Mouse (Mus musculus): ENCODE results near the gene Nrd1.

Nrd1 gene

DNA sequence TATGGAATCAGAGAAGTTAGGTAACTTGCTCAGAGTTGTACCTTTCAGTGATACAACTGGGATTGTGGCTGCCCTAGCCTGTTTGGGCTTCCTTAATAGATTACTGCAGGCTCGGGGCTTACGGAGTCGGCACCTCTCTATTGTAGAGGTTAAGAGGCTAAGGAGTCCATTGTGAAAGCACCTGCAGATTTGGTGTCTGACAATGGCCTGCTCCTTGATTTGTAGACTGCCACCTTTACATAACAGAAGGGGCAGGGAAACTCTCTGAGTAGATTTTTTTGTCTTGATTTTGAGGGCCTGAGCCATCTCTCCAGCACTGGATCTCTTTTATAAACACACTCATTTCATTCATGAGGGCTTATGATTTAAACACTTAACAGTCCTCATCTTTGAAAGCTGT lies 26.1 kb downstream of the Nrd1 start:
- DNase-seq (ENCODE audit: low spot score): no peak

DNA sequence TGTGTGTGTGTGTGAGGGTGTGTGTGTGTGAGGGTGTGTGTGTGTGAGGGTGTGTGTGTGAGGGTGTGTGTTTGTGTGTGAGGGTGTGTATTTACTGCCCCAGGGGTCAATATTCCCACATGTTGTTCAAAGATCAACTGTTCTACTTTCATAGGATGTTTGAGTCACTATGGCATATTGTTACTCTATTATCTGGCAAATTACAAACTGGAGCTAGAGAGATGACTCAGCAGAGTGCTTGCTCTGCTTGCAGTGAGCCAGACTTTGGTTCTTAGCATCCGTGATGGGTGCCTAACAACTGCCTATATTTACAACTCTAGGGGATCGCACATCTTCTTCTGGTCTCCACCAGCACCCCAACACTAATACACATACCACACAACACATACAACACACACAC lies 29.4 kb downstream of the Nrd1 start:
- no peak for DNase-seq (ENCODE audit: low spot score)

DNA sequence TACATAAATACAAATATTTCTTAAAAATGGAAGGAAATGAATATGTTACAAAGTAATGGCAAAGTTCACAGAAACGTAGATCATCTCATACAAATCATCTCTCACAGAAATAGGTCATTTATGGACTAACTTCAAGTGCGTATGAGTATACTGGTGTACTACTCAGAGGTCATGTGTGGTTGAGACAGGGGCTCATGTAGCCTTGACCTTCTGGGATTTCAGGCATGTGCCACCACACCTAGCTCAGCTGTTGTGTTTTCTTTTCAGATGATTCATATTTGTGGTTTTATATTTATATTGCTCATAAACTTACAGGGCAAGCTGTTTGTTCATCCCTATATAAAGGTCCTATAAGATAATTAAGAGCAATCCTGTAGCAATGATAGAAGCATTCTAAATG lies 29.8 kb downstream of the Nrd1 start:
- no peak for DNase-seq (ENCODE audit: low spot score)

DNA sequence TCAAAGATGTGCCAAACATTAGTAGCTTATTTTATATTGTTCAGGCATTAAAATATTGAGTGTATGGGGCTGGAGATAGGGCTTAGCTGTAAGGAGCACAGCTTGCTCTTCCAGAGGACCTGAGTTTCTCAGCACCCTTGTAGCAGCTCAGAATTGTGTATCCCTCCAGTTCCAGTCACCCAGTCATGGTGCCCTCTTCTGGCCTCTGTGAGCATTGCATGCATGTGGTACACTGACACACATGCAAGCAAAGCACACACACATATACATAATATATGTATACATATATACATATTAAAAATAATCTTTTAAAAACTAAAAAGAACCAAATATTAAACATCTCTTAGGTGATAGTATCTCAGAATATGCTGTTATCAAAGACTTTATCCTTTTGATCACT lies 35.9 kb downstream of the Nrd1 start:
- peak; percentile 42 for DNase-seq (ENCODE audit: low spot score)

DNA sequence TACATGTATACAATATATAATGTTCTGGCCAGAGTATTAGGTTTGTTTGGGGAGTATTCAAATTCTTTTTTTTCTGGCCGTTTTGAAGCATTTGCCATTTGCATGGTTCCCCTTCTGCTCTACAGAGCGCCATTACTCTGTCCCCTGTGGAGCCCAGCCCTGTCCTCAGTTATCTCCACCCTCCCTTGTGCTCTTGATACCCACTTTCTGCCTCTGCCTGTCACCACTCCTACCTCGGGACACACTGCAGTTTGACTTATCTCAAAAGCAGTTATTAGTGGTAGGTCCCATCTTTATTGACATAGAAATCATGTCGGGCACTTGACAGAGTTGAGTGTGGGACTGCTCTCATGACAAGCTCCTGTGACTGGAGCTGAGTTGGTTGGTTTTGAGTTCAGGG lies 42.3 kb downstream of the Nrd1 start:
- DNase-seq (ENCODE audit: low spot score): no peak

DNA sequence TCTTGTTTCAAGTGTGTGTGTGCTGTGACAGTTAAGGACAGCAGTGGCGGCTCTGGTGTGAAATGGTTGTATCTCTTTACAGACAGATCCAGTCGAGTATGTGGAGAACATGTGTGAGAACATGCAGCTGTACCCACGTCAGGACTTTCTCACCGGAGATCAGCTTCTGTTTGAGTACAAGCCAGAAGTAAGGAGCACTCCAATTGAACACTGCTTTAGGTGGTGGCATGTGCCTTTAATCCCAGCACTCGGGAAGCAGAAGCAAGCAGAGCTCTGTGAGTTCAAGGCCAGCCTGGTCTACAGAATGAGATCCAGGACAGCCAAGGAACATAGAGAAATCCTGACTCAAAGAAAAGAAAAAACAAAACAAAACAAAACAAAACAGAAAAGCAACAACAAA lies 42.8 kb downstream of the Nrd1 start:
- DNase-seq (ENCODE audit: low spot score): no peak

DNA sequence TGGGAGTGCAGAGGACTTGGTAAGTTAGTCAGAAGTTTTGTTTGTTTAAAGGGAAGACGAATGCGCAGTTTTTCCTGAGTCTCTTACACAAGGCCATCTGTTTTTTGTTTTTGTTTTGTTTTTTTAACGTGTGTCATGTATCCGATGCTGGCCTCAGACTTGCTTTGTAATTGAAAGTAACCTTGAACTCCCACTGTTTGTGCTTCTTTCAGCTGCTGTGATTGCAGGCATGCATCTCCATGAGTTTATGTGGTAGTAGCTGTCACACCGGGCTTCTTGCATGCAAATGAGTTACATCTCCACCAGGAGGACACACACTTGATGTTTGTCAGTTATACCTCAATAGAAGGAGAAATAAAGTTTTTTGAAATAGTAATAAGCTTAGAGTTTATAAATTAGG lies 43.3 kb downstream of the Nrd1 start:
- DNase-seq (ENCODE audit: low spot score): no peak

DNA sequence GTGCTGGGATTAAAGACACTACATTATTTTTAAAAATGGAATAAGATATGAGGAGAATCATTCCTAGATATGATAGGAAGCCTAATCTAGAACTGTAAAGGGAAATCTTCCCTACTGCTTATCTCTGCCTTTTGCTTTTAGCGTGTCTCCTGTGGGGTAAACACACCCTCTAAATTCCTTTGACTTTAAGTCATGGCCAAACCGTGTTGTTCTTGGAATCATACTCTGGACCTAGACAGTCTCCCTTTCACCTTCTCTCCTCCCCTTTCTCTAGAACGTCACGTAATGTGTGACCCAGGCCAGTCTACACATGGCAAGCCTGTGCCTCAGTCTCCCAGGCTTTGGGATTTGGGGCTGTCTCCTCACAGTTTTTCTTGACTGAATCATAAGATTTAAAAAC lies 47.8 kb downstream of the Nrd1 start:
- no peak for DNase-seq (ENCODE audit: low spot score)

DNA sequence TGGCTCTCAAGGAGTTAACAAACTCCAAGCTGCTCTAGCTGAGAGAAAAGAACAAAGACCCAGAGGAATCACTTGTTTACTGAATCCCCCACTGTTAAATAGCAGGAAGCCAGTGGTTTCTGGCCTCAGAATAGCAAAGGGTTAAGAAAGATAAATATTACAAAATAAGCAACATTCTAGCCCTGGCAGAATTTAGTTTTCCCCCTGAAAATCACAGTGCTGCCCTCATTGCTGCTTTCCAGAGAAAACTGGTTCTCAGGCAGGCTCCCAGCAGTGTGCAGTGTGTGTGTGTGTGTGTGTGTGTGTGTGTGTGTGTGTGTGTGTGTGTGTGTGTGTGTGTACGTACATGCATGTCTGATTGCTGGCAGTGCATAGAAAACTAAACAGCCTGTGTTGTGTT lies 51.8 kb downstream of the Nrd1 start:
- no peak for DNase-seq (ENCODE audit: low spot score)

DNA sequence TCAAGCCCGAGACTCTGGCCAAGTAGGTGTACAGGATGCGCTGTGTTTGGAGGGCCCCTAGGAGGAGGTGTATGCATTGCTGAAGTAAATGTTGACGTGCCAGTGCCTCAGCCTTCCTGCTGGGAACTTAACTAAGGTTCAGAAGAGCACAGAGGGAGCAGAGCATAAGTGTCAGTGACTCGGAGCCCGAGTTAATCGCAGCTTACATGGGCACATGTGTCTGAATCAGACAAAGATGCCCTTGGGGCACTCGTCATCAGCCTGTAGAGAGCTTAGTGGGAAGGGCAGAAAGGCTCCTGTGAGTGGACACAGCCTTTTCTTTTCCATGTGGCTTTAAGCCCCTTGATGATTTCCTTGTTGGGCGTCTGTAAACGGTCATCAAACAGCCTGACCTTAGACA lies 53.5 kb downstream of the Nrd1 start:
- no peak for DNase-seq (ENCODE audit: low spot score)

DNA sequence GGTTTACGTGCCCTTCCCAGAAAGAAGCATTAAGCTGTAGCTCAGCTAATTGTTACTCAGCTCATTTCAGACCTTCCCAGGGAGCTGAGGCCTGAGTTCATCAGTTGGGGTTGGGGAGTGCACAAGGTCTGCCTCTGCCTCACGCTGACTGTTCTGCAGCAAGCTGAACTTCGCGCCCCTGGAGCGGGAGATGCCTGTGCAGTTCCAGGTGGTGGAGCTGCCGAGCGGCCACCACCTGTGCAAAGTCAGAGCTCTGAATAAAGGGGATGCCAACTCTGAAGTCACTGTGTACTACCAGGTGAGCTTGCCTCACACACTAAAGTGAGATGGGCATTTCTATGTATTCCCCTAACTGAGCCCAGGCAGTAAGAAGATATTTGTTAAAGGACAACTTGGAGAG lies 55.9 kb downstream of the Nrd1 start:
- no peak for DNase-seq (ENCODE audit: low spot score)

DNA sequence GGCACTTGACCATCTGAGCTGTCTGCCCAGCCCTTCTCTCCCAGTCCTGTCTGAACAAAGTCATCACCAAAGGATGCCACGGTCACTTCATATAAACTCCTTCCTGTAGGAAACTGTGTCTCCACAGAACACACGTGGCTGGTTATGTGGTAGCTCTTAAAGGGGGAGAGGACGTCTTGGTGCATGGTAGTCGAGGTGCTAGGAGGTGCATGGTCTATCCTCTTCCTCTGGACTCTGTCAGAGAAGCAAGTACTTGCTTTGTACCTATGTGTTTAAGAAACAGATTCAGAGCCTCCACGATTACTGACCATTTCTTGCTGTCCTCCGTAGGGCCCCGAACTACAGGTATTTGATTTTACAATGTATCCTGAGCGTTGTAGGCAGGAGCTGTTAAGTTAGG lies 57.2 kb downstream of the Nrd1 start:
- no peak for DNase-seq (ENCODE audit: low spot score)

DNA sequence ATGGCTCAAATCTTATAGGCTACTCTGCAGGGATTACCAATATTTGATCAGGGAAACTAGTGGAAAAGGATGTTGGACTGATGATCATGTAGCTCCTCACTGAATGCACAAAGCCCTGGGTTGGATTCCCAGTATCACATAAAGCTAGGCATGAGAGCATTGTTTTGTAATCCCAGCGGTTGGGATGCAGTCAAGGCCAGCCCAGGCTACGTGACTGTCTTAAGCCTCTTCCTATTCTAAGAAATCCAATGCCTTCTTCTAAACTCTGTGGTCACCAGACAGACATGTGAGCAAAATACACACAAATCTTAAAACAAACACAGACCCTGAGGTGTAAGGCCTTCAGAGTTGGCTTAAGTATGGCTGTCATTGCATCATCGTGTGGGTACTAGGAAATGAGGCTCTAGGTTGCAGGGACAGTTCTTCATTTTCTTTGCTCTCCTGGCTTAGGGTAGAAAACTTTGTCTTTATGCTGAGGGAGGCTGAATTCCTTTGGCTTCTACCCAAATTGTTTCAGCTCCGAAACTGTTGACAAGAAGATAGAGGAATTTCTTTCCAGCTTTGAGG lies 58.9 kb downstream of the Nrd1 start:
- DNase-seq (ENCODE audit: low spot score): no peak

DNA sequence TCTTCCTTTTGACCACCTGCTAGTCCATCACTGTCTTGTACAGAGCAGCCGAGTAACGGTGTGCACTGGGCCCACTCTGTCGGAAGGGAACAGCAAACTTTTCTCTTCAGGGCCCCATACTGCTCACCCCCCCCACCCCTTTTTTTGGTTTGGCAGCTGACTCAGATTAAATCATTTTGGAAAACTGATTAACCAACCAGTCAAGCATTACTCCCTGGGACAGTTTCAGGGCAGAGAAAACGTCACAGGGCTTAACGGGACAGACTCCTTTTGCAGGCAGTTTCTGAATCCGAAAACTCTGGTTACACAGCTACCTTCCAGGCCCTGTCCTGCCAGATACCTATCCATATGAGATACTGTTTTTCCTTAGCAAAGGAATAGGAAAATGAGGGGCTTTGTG lies 64.5 kb downstream of the Nrd1 start:
- DNase-seq (ENCODE audit: low spot score): no peak

DNA sequence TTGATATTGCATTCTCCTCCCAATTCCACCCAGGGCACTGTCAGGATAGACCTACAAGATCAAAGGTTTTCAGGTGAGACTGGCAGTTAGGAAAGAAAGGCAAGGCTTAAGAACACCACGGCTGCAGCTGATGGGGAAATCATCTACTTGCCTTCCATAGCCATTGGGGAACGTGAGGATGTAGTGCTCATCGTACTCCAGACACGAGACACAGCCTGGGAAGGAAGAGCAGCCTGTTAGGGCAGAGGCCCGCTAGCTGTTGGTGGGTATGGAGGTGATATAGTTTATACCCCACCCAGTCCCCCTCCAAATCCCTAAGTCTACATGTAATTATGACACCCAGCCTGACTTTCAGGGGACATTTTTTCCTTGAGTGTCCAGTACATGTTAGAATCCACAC lies 65.3 kb downstream of the Nrd1 start:
- DNase-seq (ENCODE audit: low spot score): no peak

DNA sequence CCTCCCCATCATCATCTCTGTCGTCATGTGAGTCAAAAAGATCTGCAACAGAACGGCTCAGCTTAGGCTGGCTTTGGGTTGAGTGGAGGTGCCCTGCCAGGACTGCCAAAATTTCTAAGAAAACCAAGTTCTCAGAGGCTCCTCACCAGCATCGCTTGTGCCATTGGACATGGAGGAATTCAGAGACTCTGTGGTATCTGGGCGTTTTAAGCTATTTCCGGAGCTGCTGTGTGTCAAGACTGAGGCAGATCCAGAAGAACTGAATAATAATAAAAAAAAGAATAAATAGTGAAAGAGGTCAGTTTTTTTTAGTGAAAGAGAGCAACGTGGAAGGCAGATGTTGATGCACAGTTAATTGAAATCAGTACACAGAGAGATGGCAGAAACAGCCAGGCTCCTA lies 72.4 kb downstream of the Nrd1 start:
- DNase-seq (ENCODE audit: low spot score): no peak

DNA sequence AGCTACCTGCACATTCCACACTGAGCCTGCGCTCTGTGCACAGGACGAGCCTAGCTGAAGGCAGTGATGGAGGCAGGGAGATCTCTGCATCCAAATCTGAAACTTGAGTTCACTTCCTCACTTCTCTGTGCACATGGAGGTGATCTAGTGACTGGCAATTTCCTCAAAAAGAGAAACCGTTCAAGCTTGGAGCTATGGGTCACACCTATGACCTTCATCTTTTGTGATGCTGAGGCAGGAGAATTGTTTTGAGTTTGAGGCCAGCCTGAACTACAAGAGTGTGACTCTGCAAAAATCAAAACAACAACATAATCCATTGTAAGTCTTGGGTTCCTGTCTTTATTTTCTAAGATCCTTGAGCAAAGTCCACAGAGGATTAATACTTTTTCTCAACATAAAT lies 72.8 kb downstream of the Nrd1 start:
- DNase-seq (ENCODE audit: low spot score): no peak

DNA sequence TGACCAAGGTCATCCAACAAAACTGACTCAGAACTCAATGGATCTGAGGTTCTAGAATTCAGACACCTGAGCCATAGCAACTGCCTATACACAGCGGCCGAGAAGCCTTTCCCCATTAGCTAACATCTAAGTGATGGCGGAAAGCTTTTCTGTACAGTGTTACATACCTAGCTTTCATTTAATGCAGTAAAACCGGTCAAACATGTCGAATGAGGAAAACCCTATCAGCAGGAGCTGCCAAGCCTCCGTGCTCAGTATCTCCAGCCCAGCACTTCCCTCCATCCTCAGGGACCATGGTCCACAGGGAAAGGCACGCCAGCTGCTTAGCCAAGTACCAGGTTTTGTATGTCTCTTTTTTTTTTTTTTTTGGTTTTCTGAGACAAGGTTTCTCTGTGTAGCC lies 78.5 kb downstream of the Nrd1 start:
- DNase-seq (ENCODE audit: low spot score): no peak

DNA sequence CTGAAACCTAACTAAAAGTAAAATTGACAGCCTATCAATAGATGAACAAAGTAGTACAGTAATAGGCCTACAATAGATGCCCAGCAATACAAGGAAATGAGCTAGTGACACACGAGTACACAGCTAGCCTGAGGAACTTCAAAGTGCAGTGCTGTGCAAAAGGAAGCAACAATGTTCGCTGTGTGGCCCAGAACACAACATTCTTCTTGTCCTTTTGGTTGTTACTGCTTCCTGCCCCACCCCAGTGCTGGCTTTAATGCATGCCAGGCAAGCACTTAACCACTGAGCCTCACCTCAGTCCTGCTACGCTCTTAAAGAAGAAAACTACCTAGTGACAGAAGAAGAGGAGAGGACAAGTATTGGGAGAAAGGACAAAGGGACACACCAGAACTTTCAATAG lies 79.2 kb downstream of the Nrd1 start:
- DNase-seq (ENCODE audit: low spot score): no peak

DNA sequence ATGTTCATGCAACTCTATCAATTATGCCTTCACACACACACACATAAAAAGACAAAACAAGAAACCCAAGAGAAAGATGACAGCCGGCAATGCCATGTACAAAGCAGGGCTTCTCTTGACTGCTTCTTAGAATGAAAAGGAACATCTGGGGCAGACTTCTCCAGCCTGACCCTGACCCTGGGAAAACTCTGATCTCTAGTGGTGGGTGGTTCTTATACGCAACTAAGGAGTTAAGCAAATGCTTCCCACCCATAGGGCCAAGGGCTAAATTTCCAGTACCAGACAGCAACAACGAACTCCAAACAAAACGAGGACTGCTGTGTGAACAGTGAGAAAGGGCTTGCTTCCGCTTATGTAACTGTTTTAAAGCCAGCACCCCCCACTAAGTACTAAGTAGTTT lies 79.7 kb downstream of the Nrd1 start:
- DNase-seq (ENCODE audit: low spot score): no peak

DNA sequence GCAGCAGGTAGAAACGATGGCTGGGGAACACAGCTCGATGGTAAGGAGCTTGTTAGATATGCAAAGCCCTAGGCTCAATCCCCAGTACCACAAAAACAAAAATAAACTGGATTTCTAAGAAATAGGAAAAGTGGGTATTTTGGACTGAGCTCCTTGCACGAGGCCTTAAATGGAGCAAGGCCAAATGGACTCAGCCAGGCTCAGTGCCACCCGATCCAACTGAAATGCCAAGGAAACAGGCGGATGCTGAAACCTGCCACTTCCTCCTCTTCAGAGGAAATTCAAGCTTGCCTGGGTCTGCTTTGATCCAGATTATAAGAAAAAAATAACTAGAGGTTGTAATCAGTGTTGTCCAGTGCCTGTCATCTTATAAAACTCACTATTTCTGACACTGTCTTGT lies 88.7 kb downstream of the Nrd1 start:
- DNase-seq (ENCODE audit: low spot score): no peak

DNA sequence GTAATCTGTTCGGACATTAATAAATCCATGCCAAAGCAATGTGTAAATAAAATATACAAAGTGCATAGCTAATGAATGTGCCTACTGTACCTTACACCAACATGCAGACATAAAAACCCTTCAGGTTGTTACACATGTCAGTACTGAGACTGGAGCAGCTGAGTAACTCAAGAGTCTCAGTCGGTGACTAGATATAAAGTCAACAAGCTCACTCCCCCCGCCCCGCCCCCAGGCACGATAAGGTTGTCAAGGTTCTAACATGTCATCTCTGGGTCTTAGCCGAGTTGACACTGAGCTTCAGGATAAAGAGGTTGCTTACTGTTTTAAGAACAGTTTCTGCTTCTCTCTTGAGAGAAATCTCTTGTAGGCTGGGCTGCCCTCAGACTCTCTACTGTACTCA lies 89.5 kb downstream of the Nrd1 start:
- DNase-seq (ENCODE audit: low spot score): no peak

DNA sequence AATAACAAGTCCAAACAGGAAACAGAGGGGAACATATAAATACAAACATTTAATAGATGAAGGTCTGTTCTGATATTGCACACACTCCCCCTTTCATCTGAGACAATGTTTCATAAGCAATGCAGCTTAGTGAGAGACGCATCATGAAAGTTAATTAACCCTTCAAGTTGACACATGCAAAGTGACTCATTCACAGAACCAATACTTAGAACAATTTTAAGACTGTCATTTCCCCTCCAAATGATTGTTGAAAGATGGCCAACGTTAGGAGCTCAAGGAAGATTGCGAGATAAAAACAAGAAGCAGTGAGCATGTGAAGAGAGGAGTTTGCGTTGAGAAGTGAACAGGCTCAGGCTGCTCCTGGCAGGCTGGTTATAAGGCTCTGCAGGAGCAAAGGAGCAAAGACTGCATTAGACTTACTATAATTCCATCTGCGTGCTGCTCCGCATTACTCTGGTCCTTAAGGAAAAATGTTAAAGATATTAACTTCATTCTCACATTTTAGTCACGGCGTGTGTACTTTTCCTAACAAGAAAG lies 90.9 kb downstream of the Nrd1 start:
- no peak for DNase-seq (ENCODE audit: low spot score)

DNA sequence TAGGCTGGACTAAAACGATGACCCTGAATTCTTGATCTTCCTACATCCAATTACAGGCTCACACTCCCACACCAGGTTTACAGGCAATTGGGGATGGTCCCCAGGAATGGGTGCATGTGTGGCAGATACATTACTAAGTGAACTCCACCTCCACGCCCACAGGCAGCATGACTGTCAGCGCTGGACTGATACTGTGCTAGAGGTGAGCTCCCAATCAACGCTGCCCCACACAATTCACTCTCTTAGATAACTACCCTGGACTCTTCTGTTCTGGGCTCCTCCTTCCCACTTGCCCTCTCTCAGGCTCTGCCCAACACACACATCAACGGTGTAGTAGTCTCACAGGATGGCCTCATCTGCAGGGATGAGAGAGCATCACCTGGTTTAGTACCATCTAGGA lies 91.9 kb downstream of the Nrd1 start:
- DNase-seq (ENCODE audit: low spot score): no peak

DNA sequence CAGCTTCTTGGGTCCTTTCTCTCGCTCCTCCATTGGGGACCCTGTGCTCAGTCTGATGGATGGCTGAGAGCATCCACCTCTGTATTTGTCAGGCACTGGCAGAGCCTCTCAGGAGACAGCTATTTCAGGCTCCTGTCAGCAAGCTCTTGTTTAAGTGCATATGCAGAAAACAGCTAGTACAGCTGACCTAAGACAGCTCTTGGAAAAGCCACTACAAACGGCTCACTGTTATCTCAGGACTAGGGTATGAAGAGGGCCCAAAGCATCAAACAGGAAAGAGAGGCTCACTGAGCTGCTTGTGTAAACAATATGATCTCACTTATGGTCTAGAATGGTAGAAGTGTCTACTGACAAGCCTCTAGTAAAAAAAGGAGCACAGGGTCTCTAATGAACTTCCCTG lies 93.8 kb downstream of the Nrd1 start:
- DNase-seq (ENCODE audit: low spot score): no peak
